Mouse (Mus musculus) lung, adult 2 months (tissue): Measurements from ENCODE around the gene 1600002K03Rik.

Experiments used
- CTCF ChIP-seq: fragments of 200-500 bp; IDR thresholded peaks from 2 replicates; pipeline ENCODE4 v1.5.1; 2011; ENCODE audit warnings: mild to moderate bottlenecking, low read length, control low read depth; ENCODE audit not compliant: insufficient read depth
- POLR2A ChIP-seq: fragments of 200-500 bp; IDR thresholded peaks from 2 replicates; pipeline ENCODE4 v1.6.1; 2011; ENCODE audit warnings: low read depth, mild to moderate bottlenecking, control low read depth, low read length, borderline replicate concordance; ENCODE audit errors: extremely low read depth

DNA sequence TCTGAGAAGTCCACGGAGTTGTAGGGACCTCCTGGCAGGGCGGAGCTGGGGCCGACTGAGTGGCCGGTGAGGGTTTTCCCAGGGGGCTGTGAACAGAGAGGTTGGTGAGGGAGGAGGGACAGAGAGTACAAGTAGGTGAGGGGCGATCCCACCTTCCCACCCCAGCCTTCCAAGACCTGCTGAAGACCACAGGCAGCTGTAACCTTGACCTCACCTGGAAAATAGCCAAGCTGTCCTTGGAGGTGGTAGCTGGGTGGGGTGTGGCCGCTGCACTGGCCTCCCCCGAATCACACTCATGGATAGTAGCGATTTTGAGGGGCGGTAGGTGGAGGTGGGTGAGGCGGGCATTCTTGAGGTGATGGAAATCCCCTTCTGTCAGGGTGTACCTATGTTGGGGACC is 37.6 kb upstream of the 1600002K03Rik start:
- no peak for TF ChIP-seq POLR2A
- no peak for TF ChIP-seq CTCF
